Mouse (Mus musculus) heart, adult 2 months (tissue): Measurements from ENCODE around the gene Epo.

Experiments used
- CTCF ChIP-seq: fragments of 200-600 bp; IDR thresholded peaks from 2 replicates; pipeline ENCODE4 v1.8.1; 2022; ENCODE audit warnings: antibody characterized with exemption, mild to moderate bottlenecking, moderate library complexity
- EP300 ChIP-seq: fragments of 200-500 bp; IDR thresholded peaks from 2 replicates; pipeline ENCODE4 v1.6.1; 2011; ENCODE audit warnings: low read depth, low read length, control low read depth; ENCODE audit not compliant: insufficient read depth
- POLR2A ChIP-seq: fragments of 200-500 bp; IDR thresholded peaks from 2 replicates; pipeline ENCODE4 v1.6.1; 2011; ENCODE audit warnings: mild to moderate bottlenecking, low read depth, low read length, control low read depth; ENCODE audit not compliant: insufficient read depth

DNA sequence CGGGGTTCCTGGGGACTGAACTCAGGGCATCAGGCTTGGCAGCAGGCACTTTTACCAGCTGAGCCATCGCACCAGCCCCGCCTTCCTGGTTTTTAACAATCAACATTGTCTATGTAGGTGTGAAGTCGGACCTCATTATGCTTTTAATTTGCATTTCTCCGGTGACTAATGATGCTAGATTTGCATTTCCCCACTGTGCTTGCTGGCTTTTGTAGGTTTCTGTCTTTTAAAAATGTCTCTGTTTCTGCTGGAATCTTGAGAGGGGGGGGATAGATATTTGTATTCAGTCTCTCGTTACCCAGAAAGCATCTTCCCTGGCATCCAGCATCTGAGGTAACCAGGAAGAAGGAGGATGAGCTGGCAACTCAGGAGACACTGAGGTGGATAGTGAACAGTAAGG lies 28.5 kb upstream of the Epo start:
- TF ChIP-seq CTCF (no peak), EP300 (no peak), POLR2A (no peak)
